Mouse (Mus musculus) stomach, postnatal 0 days (tissue): Measurements from ENCODE around the gene Gm12117.

Experiments used
- CTCF ChIP-seq: IDR thresholded peaks from 2 replicates; pipeline ENCODE4 v1.5.1; 2016; ENCODE audit warnings: antibody characterized with exemption, low read depth, mild to moderate bottlenecking, moderate library complexity
- EP300 ChIP-seq: optimal IDR thresholded peaks from 2 replicates; pipeline ENCODE3; 2016; ENCODE audit warnings: antibody characterized with exemption

- TF ChIP-seq CTCF: no peak
- TF ChIP-seq EP300: no peak
These were observed 2.2 kb downstream of the Gm12117 start for GRCm38 (mm10) chr11:33274294-33274693.
